Mouse (Mus musculus): Measurements from ENCODE around the gene Sept12.

DNA sequence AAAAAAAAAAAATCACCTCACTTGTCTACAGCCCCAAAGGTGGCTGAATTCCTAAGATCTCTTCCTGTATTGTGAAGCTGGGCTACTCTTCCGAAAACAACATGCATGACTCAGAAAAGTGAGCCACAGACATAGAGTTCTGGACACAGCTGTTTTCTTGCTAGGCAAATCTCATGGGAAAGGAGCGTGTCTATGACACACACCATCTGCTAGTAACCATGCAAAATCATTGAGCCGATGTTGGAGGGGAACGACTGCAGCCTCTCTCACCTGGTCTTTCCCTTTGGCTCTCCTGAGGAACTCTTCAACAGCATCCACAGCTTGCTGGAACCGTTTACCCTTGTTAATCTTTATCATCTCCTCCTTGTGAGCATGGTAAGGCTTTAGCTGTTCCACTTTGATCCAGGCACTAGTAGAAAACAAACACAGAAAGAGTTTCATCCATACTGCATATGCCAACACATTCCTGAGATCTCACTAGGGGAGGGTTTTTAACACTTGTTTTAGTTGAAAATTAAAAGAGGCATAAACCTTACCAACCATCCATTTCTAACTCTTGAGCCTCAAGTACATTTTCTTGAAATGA is 39.1 kb upstream of the Sept12 start:
- TF ChIP-seq CTCF (IDR thresholded peaks at IDR 0.05; ENCODE audit: borderline replicate concordance, insufficient read depth, low read depth, low read length) (no peak), POLR2A (IDR thresholded peaks at IDR 0.05; ENCODE audit: borderline replicate concordance, insufficient read depth, low read length) (no peak)

Data from cerebellum, adult 2 months (tissue).